Mouse (Mus musculus) thymus, adult 2 months (tissue): ENCODE data around the gene Fgfr2.

Source experiments
- CTCF ChIP-seq: fragments of 200-500 bp; IDR thresholded peaks from 2 replicates; pipeline ENCODE4 v1.5.1; 2012; ENCODE audit warnings: mild to moderate bottlenecking, control low read depth, low read length, moderate library complexity, borderline replicate concordance; ENCODE audit not compliant: control insufficient read depth, poor library complexity, insufficient read depth; ENCODE audit errors: extremely low read depth
- POLR2A ChIP-seq: fragments of 200-500 bp; IDR thresholded peaks from 2 replicates; pipeline ENCODE4 v1.6.1; 2012; ENCODE audit warnings: mild to moderate bottlenecking, low read length, control low read depth, moderate library complexity; ENCODE audit not compliant: control insufficient read depth, poor library complexity, insufficient read depth; ENCODE audit errors: extremely low read depth

- TF ChIP-seq POLR2A (no peak), CTCF (no peak)
Measured at GRCm38 (mm10) chr7:132814089-132814450, 309.1 kb downstream of the Fgfr2 start.
